Mouse (Mus musculus) limb, embryonic 14.5 days (tissue): ENCODE results near the gene Rxfp4. TPM values are rescaled to one million over a fixed set of nuclear protein-coding genes. Genes with fewer than 3 reads are reported as not detected.

ENCODE experiments used
- ATAC-seq: fragments of 200-750 bp; cut with Nextera tagmentation; 2 replicates; pipeline ENCODE4 v1.8.0; 2017; ENCODE audit warnings: low read depth, moderate number of reproducible peaks, moderate TSS enrichment; ENCODE audit not compliant: low FRiP score
- DNase-seq: peaks from one replicate; pipeline ENCODE4 v3.0.0-alpha.2; 2015; ENCODE audit warnings: low spot score
- H3K27ac ChIP-seq: fragments of 300-500 bp; sonication (generic); replicated peaks from 2 replicates; pipeline ENCODE4 v1.5.1; 2014; ENCODE audit warnings: low read depth, mild to moderate bottlenecking, low read length, moderate library complexity, mixed read lengths
- H3K27me3 ChIP-seq: fragments of 300-500 bp; sonication (generic); 2 replicates; pipeline ENCODE4 v1.6.1; 2014; ENCODE audit warnings: low read length, mixed read lengths; ENCODE audit not compliant: control insufficient read depth, insufficient read depth
- H3K36me3 ChIP-seq: fragments of 300-500 bp; sonication (generic); 2 replicates; pipeline ENCODE4 v1.6.1; 2014; ENCODE audit warnings: mild to moderate bottlenecking, low read length, moderate library complexity, mixed read lengths; ENCODE audit not compliant: control insufficient read depth, insufficient read depth
- H3K4me1 ChIP-seq: fragments of 300-500 bp; sonication (generic); 2 replicates; pipeline ENCODE4 v1.6.1; 2014; ENCODE audit warnings: antibody characterized with exemption, low read length, mixed read lengths; ENCODE audit not compliant: control insufficient read depth, insufficient read depth
- H3K4me2 ChIP-seq: fragments of 300-500 bp; sonication (generic); replicated peaks from 2 replicates; pipeline ENCODE4 v1.6.1; 2014; ENCODE audit warnings: low read depth, mild to moderate bottlenecking, low read length, moderate library complexity; ENCODE audit not compliant: severe bottlenecking
- H3K4me3 ChIP-seq: fragments of 300-500 bp; sonication (generic); replicated peaks from 2 replicates; pipeline ENCODE4 v1.5.1; 2014; ENCODE audit warnings: low read length
- H3K9ac ChIP-seq: fragments of 300-500 bp; sonication (generic); 2 replicates; pipeline ENCODE4 v1.6.1; 2014; ENCODE audit warnings: mild to moderate bottlenecking, low read depth, low read length, moderate library complexity; ENCODE audit not compliant: severe bottlenecking
- H3K9me3 ChIP-seq: fragments of 300-500 bp; sonication (generic); 2 replicates; pipeline ENCODE4 v1.6.1; 2016; ENCODE audit warnings: low read length; ENCODE audit not compliant: control insufficient read depth
- POLR2A ChIP-seq: fragments of 200-500 bp; IDR thresholded peaks from 2 replicates; pipeline ENCODE4 v1.8.0; 2012; ENCODE audit warnings: inconsistent platforms, mild to moderate bottlenecking, moderate library complexity, borderline replicate concordance; ENCODE audit not compliant: insufficient read depth, insufficient read length; ENCODE audit errors: extremely low read depth
- WGBS: fragments of 180-500 bp; shearing (Covaris S2); extraction: QIAGEN DNeasy Blood & Tissue Kit; methylation state at CpG from one replicate; pipeline ENCODE4 v1.1.7; 2014; 5-methylcytosine and 5-hydroxymethylcytosine counted together
- polyA plus RNA-seq, 2 experiments: library from polyadenylated mRNA; depleted of rRNA in 1 of 2; stranded (reverse) in 1 of 2; unstranded in 1 of 2; fragments of >200 nt; fragmentation: Nextera tagmentation in 1 of 2; extraction: Ambion mirVana in 1 of 2; gene quantifications; 2 replicates each; pipeline versions ENCODE4 v1.2.1 to v1.2.3; 2012 to 2014

The Rxfp4 gene
- polyA plus RNA-seq (2012; rRNA removed) (not detected in 2 replicates), polyA plus RNA-seq (2014; fragmentation: Nextera tagmentation; extraction: Ambion mirVana) (0.15 TPM in 1 of 2 replicates, not detected in the other)

- Histone ChIP-seq H3K27ac (no peak within 1 kb of the TSS), H3K9me3 (no peaks in the 10 kb centered on the region), H3K9ac (no peak within 1 kb of the TSS), H3K4me2 (no peak within 1 kb of the TSS), H3K27me3 (no peaks in the 10 kb centered on the region), H3K4me3 (no peak within 1 kb of the TSS), H3K4me1 (peaks cover 4% of the 10 kb centered on the region; the same call in 1 of the 2 replicates), H3K36me3 (peaks cover 7% of the 10 kb centered on the region)
- no peak for TF ChIP-seq POLR2A
- WGBS = 86% methylated on average over 17 of the region's 17 CpGs
- no peak for DNase-seq
- ATAC-seq = no peak
These were observed at the start of gene Rxfp4 for GRCm38 (mm10) chr3:88652846-88653515. Rxfp4 (minus strand) TSS chr3:88653142.

GRCm38 (mm10) chr3:88701222-88701621, 48.3 kb upstream of the Rxfp4 start:
- no peaks in the 10 kb centered on the region for H3K4me1 ChIP-seq
- no peak overlapping the region for H3K4me3 ChIP-seq
- ATAC-seq (no peak), DNase-seq (no peak)
- no peak overlapping the region for H3K9ac ChIP-seq
- H3K36me3 ChIP-seq = peaks cover 95% of the 10 kb centered on the region
- H3K4me2 ChIP-seq = no peak overlapping the region
- TF ChIP-seq POLR2A = no peak
- WGBS = 78% methylated on average over 3 of the region's 3 CpGs
- H3K27me3 ChIP-seq = no peaks in the 10 kb centered on the region
- no peak overlapping the region for H3K27ac ChIP-seq
- H3K9me3 ChIP-seq = no peaks in the 10 kb centered on the region

GRCm38 (mm10) chr3:88700247-88700646, 47.3 kb upstream of the Rxfp4 start:
- DNase-seq (no peak), ATAC-seq (no peak)
- WGBS = 90% methylated on average over 3 of the region's 3 CpGs
- no peak overlapping the region for H3K4me2 ChIP-seq
- H3K9me3 ChIP-seq = no peaks in the 10 kb centered on the region
- no peak overlapping the region for H3K27ac ChIP-seq
- no peaks in the 10 kb centered on the region for H3K4me1 ChIP-seq
- H3K9ac ChIP-seq = no peak overlapping the region
- H3K4me3 ChIP-seq = no peak overlapping the region
- no peaks in the 10 kb centered on the region for H3K27me3 ChIP-seq
- TF ChIP-seq POLR2A = no peak
- H3K36me3 ChIP-seq = peaks cover 95% of the 10 kb centered on the region

- Histone ChIP-seq H3K27ac (no peak overlapping the region), H3K27me3 (no peaks in the 10 kb centered on the region), H3K4me1 (no peaks in the 10 kb centered on the region), H3K4me3 (no peak overlapping the region), H3K9ac (no peak overlapping the region), H3K36me3 (peaks cover 95% of the 10 kb centered on the region), H3K4me2 (no peak overlapping the region), H3K9me3 (no peaks in the 10 kb centered on the region)
- no peak for TF ChIP-seq POLR2A
- DNase-seq (no peak), ATAC-seq (no peak)
- 94% methylated on average over 6 of the region's 6 CpGs for WGBS
These were observed 45.9 kb upstream of the Rxfp4 start for GRCm38 (mm10) chr3:88698834-88699233.

GRCm38 (mm10) chr3:88698051-88698450, 45.1 kb upstream of the Rxfp4 start:
- no peak for TF ChIP-seq POLR2A
- no peak overlapping the region for H3K9ac ChIP-seq
- H3K4me1 ChIP-seq = no peaks in the 10 kb centered on the region
- no peak overlapping the region for H3K4me2 ChIP-seq
- DNase-seq (no peak), ATAC-seq (no peak)
- H3K27me3 ChIP-seq = no peaks in the 10 kb centered on the region
- H3K36me3 ChIP-seq = peaks cover 94% of the 10 kb centered on the region
- no peaks in the 10 kb centered on the region for H3K9me3 ChIP-seq
- H3K4me3 ChIP-seq = no peak overlapping the region
- 80% methylated on average over 1 of the region's 1 CpGs for WGBS
- H3K27ac ChIP-seq = no peak overlapping the region

GRCm38 (mm10) chr3:88695545-88695944, 42.6 kb upstream of the Rxfp4 start:
- no peaks in the 10 kb centered on the region for H3K27me3 ChIP-seq
- no peak overlapping the region for H3K4me2 ChIP-seq
- no peak overlapping the region for H3K4me3 ChIP-seq
- H3K4me1 ChIP-seq = no peaks in the 10 kb centered on the region
- peaks cover 96% of the 10 kb centered on the region for H3K36me3 ChIP-seq
- H3K9me3 ChIP-seq = no peaks in the 10 kb centered on the region
- no peak for TF ChIP-seq POLR2A
- H3K27ac ChIP-seq = no peak overlapping the region
- DNase-seq (no peak), ATAC-seq (no peak)
- no peak overlapping the region for H3K9ac ChIP-seq
